Mouse (Mus musculus) testis, postnatal 10 days (tissue): ENCODE results near the gene Dock4.

ENCODE experiments used
- DNase-seq: peaks from one replicate; pipeline ENCODE4 v3.0.0; 2021; ENCODE audit warnings: low spot score

The Dock4 gene

DNA sequence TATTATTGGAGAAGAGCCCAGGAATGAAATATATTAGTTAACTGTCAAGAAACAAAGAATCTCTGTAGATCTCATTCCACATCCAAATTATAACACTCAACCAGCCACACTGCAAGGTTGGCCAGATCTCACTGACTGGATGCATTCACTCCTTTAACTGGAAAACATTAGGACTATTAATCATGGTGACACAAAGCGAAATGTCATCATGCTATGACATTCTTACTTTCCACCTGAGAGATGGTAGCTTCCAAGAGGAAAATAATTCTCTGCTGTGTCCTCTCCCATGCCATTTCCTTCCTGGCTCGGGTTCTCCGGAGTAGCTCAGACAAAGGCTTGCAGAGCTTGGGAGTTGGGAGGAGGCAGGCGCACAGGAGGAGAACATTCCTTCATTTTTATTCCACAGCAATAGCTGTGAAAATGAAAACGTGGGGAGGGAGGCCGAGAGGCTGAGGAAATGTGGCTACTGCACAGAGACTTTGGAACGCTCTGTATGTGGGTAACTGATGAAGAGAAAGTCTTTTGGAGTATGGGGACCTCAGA lies 17.0 kb downstream of the Dock4 start:
- DNase-seq: no peak

DNA sequence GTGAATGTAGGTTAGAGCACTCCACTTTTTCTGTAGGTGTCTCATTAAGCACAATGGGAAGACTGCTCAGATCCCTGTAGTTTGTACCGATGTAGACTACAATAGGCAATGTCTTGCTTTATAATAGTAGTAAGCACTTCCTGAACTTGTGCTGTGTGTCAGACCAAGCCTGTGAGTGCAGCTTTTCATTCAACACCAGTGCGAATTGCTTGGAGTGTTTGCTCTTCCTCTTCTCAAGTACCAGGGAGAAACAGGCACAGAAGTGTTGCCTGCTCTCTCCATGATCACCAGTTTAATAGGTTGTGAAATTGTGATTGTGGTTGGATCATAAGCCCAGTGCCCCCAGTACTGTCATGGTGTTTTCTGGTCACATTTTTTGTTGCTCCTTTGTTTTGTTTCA lies 18.1 kb downstream of the Dock4 start:
- no peak for DNase-seq

DNA sequence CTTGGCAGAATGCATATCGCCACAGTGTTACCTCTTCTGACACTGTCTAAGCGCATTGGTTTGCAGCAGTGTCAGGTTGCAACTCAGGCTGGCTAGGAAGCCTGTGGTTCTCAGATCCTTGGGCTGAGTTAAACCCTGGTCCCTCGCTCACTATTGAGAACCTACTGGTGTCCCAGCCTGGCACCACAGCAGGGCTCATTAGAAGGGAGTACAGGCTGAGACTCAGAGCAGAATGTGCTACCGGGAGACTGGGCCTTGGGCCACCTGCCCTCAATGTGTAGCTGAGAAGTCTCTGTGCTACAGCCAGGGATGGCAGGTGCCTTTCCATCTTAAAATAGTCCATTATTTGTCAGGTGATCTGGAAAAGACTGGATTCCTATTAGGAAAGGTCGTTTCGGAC lies 18.5 kb downstream of the Dock4 start:
- no peak for DNase-seq

DNA sequence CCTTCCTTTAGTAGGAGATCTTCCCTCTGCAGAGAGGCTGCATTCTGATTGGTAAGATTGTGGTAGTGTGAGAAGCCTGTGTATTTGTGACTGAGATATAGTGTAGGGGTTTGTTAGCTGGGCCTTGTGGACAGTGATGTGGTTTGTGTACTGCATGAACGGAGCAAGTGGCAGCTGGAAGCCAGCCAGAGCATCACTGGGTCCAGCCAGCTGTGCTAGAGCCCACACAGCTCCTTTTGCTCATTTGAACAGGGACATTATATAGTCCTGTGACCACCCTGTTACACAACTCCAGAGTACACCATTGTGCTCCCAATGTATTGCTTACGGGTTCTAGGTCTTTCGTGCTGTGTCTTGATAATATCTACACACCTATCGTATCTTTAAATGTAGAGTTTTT lies 22.5 kb downstream of the Dock4 start:
- no peak for DNase-seq

DNA sequence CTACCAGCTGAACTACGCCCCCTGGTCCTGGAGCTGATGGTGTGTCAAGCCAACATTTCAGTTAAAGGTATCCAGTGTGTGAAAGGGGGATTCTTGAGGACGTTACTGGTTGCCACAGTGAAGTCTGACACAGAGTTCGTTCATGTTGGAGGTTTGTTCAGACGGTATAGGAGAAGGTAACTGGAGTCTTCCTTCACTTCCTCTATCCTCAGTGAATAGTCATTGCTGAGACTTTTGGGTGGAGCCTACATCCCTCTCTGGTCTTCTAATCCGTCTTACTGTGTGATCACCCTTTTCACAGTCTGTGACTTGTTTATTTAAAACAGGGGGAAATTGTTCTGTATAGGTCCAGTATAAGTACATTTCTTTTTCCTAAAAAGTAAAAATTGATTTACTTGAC lies 23.3 kb downstream of the Dock4 start:
- no peak for DNase-seq

DNA sequence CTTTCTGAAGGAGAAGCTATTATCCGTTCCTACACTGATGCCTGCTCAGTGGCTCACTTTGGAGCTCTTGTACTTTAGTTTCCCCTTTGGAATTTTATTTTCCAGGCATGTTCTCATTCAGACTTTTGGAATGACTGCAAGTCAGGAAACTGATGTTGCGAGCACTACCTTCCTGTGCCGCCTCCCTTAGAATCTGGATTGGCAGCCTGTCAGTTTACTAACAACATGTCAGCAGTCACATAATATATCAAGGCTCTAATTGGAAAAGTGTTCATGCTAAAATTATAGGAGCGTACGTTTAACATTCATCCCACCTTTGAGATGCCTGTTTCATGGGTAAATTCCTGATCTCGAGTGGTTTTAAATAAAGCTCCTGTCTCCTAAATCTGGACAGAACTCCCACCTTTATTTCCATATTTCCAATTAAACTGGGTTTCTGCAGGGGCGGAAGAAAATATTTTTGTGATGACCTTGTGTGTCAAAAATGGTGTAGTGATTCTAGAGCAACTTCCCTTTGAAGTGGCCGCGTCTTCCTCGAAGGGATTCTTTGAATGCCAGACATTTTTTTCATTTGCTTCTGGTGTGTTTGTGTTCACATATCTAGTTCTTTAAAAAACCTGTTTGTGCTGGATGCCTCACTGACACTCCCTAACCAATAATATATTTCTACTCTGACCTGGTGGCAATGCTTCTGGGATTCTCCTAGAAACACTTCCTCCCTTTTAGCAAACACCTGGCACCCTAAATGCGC lies 26.1 kb downstream of the Dock4 start:
- DNase-seq: no peak

DNA sequence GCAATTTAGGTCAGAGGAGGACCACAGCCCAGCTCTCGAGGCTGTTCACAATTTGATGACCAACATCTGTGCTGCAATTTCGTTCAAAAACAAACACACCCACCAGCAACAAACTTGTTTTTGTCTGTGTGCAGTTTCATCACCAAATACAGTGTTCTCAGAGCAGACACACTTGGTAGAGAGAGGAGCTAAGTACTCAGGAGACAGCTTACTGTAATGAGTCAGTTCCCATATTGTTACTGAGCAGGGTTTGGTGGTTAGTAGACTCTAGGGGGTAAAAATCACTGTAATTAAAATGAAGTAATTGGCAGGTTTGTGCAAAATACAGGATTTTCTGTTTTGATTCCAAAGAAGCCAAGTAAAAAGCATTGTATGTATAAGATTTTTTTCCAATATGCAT lies 28.0 kb downstream of the Dock4 start:
- no peak for DNase-seq

DNA sequence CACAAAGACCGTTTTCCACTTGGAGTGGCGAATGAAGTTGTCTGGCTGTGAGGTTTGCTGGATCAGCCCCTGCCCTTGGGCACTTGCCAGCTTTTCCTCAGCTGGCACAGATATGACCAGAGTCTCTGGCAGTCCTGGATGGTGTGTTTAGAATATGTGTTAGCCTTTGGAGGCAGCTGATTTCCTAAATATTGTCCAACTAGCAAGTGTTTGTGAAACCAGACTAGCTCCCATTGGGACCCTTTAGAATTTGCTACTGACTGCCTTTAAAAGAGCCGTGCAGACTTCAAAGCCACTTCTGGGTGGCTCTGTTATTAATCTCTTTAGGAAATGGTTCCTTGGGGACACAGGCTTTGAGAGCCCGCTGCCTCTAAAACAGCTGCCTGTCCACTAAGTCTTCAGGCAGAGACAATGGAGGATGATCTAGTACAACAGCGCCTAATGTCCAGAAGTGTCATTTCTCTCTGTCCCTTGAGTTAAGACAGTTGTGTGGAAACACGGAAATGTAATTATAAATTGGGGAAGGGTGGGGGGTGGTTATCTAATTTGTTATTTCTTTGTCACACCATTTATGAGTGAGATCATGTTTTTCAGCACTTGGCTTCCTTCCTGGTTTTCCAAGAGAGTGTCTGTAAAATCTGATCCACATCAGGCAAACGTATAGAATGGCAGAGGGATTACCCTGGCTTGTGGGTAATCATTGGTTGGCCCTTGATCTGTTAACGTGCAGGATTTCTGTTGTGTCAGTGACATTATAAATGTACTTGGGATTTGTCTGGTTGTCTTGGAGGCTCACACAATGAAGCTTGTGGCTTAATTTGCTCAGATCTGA lies 32.1 kb downstream of the Dock4 start:
- no peak for DNase-seq

DNA sequence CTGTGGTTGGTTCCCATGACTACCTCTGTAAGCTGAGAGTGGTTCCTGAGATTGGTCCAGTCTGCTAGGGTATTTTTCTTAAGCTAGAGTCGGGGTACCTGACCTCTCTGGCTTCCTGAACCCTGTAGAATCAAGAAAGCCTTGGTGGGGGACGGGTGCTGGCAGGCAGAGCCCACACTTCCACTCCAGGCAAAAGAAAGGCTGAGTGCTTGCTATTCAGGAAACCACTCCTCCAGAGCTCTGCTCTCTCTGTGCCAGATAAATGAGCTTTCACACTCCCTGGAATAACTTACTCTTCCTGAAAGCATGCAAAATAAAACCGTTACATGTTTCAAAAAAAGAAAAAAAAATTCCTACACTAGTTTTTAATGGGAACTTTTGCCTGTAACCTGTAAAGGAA lies 38.5 kb downstream of the Dock4 start:
- DNase-seq: no peak

DNA sequence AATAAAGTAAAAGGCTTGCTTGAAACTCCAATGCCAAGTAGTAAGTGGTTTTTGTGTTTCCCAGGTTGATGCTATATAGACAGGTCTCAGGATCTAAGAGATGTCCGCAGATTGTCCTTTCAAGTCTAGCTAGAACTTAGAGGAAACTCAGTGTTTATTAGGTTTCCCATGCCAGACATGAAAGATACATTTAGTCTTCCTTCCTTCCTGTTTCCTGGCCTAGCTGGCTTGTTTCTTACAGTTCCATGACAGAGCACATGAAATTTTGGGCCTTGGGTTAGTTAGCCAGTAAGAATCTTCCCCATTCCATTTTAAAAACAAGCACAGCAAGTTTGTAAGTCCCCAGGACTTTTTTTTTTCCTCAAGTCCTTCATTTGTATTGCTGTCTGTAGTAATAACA lies 39.5 kb downstream of the Dock4 start:
- no peak for DNase-seq

DNA sequence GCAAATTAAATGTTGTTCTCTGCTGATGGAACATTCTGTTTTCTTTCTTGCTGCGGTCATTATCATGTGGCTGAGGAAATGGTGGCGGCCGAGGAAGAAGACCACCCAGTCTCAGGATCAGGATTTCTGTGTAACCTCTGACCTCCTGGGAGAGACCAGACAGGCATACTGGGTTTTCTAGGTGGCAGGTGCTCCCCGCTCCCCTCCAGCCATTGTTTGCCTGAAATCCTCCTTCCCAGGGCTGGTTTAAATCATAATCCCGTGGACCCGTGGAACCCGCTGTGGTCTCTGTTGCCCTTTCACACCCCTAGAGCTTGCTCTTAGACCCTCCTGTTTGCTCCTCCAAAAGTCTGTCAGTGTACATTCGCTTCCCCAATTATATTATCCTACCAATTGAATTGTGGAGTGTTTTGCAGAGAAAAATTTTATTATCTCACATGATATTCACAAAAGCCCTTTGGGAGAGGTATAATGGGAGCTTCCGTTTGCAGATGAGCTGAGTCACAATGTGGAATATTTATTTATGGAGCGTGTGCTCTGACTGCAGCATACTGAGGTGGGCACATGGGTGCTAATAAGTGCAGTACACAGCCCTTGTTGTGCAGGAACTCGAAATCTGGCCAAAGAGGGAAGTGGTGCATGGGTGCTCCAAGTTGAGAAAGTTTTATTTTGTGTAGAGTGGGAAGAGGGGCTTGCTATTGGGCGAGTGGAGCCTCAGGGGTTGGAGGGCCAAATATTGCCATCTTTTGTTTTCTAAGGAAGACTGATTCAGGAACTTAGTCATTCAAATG lies 40.5 kb downstream of the Dock4 start:
- no peak for DNase-seq

DNA sequence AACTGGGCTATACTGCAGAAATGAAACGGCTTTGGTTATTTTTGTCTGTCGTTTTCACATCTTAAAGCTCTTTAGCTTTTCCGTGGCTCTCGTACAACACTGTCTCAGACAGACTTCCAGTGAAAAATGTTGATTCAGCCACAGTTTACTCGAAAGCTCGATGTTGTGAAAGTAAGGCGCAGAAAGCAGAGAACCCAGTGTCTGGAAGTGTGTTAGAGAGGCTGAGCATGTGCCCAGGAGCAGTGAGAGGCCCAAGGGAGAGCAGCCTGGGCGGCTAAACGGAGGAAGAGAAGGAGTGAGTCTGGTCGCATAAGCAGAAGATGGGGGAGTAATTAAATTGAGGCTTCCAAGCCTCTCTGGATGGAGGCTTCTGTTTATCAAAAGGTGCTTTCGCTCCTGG lies 50.6 kb downstream of the Dock4 start:
- DNase-seq: no peak

DNA sequence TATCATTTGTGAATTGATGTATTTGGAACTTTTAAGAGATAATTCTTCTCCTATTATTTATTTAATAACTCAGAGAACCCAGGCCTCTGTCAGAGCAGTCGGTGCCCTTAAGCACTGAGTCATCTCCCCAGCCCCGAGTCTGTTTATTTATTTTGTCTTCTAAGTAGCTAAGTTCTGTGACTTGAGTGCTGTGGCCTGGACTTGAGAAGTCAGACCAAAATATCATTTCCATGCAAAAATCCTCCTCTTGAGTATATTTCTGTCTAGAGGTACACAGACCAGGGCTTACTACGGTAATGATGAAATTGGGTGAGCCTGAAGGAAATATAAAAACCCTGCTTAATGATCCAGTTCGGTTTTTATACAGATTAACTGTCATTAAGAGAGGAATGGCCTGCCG lies 52.1 kb downstream of the Dock4 start:
- DNase-seq: no peak

DNA sequence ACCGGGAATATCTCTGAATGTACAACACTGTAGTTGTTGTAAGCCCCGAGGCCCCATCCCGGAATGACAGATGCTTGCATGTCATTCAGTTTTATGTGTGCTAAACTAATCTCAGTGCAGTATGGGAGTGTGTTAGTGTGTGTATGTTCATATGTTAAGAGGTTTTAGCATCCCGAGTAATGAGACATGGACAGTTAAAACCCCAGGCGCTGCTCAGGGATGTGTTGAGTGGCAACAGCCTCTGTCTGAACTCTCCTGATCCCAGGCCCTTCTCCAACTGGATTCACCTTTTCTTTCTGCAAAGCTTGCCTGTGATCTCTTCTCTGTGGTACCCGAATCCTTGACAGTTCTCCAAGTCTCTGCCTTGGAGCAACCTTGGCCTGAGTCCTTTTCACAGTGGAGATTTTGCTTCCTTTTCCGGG lies 52.5 kb downstream of the Dock4 start:
- DNase-seq: no peak

DNA sequence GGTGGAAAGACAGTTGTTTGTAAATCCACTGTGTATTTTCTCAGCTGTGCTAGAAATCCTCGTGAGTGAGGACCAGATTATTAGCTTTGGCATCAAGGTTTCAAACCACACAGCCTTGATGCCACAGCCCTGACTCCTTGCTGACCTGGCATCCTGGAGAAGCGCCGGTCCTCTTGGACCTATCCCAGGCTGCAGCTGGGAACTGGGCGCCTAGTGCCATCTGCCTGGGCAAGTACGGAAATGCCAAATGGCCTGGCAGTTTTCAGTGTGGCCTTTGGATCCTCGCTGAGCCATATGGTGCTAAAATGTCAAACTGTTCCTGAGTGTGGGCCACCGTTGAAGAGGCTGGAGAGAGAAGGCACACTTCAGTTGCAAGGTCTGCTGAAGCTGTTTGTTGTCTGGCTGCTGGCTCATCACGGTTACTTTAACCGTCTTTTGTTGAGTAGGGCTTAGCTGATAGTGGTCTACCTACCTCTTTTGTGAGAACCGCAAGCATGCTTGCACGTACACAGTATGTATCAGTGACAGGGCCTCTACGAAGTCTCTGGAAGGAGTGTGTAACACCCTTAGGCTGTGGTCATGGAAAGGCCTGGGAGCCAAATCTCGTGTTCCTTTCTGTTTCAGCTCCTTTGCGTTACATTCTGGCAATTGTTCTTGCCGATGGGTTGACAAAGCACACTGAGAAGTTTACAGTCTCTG lies 53.3 kb downstream of the Dock4 start:
- DNase-seq: no peak

DNA sequence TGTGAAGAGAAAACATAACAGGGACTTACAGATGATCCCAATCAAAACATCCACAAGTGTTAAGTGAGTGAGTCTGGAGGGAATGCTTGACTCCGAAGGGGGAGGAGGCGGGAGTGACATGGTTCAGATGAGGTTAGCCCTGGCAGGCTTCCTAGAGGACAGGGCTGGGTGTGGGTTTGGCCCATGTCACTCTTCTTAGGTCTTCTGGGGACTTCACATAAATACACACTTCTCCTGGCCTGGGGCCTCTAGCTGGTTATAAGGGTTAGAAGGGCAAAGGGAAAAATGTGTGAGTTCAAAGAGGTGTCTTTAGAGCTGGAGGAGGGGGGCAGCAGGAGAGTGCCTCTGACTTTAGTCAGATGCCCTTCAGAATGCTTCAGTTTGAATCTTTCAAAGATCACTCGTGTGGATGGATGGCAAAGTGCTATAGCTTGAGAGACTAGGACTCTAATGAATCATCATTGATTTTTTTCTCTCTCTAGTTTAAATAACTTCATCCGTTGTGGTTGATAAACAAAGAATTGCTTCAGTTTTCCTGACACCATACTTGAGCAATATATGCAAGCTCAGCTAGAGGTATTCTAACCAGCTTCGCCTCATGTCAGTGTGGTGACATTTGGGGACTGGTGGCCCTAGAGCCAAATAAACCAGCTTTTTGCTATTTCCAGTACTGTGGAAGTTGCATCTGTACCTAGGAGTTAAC lies 54.0 kb downstream of the Dock4 start:
- DNase-seq: no peak

DNA sequence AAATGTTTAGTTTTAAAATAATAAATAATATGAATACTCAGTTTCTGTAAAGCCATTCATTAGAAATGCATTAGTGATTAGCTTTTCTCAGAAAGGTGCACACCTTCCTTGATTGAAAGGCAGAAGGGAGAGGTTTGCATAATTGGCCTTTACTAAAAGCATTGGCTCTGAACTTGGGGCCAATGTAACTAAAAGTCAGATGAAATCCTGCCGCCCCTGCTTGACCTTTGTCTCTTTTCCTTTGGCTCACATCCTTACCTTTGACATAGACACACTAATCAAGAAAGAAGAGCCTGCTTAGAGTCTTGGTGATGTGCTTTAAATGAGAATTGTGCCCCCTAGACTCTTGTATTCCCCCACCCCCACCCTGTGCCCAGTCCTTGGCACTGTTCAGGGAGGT lies 55.4 kb downstream of the Dock4 start:
- no peak for DNase-seq

DNA sequence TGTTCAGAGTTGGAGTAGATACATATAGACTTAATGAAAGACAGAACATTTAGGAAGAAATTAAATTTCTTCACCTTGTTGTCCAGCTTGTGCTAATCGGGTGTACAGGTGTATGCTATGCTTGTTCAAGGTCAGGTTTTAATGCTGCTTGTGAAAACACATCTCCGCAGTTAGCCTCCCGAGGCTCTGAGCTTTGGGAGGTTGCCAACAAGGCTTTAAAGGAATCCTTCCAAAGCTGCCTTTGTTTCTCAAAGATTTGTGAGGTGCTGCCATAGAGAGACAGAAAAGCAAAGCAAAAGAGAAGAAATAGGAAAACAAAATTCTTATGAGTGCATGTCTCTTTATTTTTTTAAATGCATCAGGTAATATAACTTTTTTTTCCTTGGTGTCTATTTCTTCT lies 57.8 kb downstream of the Dock4 start:
- no peak for DNase-seq

DNA sequence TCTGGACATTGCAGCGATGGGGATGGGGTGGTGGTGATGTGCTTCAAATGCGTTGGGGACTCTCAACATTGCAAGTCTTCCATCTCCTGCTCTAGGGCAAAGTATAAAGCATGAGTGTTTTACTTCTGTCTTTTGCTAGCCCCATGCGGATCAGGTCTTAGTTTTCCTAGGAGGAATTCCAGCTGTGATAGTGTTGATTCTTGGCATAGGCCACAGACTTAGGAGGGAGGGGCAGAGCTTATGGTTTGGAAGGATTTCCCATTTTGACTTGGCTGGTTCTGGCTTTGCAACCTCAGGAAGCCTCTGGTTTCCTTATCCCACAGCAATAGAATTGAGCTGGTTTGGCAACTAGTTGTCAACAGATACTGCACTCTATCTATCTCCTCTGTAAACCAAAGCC lies 58.9 kb downstream of the Dock4 start:
- DNase-seq: no peak

DNA sequence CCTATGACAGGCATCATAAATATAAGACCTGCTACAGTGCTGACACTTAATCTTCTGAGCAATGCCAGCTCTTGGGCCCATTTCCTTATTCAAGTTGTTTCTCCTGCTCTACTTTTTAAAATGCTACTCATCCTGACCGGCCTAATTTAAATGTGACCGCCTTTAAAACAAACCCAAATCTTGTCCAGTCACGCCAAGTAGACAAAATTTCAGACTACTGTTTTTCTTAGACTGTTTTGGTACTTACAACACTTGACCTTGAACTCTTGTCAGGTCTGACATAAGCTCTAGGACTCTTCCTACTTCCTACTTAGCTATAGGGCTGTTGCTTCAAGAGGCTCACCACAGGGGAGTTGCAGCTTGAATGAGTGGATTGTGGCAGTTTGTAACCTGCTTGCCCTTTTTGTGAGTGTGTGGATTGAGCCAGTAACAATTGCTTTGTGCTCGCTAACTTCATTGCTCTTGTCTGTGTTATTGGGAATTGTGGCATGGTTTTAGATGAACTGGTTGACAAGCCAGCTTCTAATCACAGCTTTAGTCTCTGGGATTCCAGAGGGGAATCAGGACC lies 62.2 kb downstream of the Dock4 start:
- DNase-seq: no peak

DNA sequence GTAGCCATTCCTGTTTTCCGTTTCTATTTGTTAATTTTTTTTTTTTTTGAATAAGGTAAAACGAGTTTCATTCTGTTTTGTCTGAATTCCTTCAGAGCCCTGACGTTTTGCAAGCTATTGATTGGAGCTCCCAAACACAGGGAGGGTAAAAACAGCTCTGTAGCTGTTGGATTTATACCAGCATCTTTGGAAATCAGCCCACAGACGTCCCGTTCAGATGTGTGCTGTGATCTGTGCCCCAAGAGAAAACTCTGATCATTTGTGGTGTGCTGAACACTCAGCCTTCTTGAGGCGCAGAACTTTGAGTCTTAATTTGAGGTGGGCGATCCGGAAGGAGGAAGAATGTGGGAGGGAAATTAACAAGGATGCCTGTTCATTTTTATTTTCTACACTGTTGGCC lies 62.7 kb downstream of the Dock4 start:
- no peak for DNase-seq
